Mouse (Mus musculus) mouse trophoblast stem cell (cell line): Measurements from ENCODE around the gene Nrxn2.

ENCODE experiments used
- in situ Hi-C, 2 experiments: fragments of 300-500 bp; cut with MseI, MboI; formaldehyde crosslinking; loops; 2 replicates in 1 of 2; 3 replicates in 1 of 2; pipeline ENCODE4 v1.15.1; 2025

Nrxn2 gene

DNA sequence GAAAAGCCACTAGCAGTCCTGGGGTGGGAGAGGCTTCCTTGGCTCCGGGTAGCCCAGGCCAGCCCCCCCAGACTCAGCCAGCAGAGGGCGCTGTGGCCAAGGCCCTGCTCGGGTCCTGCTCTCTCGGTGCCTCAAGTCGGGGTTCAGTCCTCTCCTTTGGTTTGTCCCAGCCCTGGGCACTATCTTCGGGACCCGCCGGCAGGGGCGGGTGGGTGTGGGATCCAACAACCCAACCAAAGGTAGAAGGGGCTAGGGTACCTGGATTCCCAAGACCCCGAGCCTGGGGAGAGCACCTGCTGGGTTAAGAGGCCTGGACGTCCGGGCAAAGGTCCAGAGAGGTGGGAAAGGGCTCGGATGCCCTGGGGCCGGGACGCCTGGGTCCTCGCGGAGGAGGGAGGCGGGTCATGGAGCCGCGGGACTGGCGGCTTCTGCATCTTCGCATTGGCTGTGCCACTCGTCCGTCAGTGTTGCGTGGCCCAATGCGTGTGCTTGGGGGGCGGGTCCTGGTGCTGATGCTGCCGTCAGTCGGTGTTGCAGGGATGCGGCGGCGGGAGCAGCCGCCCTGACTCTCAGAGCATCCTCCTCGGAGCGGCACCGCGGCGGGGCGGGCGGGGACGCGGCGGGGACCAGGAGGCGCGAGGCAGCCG, at the start of gene Nrxn2:
Gene Nrxn2, plus strand, starts transcription at position 499 of the 647 bp plus-strand sequence.
- in situ Hi-C loops: no loop called here

- in situ Hi-C loops: no loop called here
Measured at GRCm38 (mm10) chr19:6370175-6370574, 48.4 kb upstream of the Nrxn2 start.

DNA sequence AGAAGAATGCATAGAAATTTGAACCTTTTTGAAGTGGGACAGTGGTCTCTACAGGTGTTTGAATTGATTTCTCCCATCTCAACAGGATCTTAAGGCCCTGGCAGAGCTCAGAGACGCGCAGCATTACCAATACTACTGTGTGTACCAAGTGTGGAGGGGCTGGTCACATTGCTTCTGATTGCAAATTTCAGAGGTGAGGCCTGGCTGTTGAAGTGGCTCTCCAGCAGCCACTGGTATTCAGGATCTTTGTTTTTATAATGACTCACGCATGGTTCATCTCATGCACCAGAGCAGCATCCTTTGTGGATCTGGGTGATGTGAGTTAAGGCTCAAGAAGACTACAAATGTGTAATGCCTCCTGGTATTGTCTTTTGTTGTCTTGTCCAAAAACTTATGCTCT, 46.1 kb upstream of the Nrxn2 start:
- in situ Hi-C loops: no loop called here

DNA sequence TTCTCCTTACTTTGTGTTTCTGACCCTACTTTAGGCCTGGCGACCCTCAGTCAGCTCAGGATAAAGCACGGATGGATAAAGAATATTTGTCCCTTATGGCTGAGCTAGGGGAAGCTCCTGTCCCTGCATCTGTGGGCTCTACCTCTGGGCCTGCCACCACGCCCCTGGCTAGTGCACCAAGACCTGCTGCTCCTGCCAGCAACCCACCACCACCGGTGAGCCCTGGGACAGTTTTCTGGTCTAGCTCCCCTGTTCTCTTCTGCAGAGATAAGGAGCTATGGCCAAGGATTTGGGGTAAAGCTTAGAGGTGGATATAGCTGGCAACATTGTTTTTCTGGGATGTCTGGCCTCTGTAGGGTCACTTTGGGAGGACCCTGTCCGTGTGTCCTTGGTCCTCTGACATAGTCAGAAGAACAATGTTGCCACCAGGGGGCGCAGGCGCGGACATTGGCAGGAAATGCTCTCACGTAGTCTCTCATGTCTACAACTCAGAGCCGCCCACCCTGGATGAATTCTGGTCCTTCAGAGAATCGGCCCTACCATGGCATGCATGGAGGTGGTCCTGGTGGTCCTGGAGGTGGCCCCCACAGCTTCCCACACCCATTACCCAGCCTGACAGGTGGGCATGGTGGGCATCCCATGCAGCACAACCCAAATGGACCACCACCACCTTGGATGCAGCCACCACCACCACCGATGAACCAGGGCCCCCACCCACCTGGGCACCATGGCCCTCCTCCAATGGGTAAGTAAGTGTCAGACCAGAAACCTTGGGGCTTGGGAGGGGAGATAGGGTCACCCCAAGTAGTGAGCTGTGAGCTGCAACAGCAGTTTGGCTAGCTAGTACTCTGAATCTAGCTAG, 44.8 kb upstream of the Nrxn2 start:
- in situ Hi-C loops: no loop called here

GRCm38 (mm10) chr19:6374571-6374970, 44.0 kb upstream of the Nrxn2 start:
- in situ Hi-C loops: no loop called here

DNA sequence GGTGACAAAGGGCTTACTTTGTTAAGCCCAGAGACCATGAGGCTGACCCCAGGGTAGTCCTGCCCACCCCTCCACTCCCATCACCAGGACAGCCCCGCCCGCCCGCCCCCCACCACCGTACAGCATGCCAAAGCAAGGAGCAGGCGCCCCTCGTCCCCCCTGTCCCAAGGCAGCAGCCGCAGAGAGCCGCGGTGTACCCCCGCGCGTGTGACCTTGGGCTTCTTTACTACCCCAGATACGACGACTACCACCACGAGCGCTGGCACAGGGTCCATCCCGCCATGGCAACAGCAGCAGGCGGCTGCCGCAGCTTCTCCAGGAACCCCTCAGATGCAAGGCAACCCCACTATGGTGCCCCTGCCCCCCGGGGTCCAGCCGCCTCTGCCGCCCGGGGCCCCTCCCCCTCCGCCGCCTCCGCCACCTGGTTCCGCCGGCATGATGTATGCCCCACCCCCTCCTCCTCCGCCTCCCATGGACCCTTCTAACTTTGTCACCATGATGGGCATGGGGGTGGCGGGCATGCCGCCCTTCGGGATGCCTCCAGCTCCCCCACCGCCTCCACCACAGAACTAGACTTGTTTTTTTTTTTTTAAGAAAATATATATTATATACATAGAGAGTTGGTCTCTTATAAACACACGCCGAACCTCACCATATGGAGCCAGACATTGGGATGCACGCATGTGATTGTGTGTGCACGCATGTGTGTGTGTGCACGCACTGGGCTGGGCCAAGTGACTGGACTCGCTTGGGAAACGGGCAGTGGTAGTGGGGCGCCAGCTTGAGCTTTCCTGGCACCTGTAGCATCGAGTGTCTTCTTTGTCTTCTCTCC, 42.9 kb upstream of the Nrxn2 start:
- in situ Hi-C loops: no loop called here

- in situ Hi-C loops: no loop called here
Measured at GRCm38 (mm10) chr19:6376255-6376564, 42.3 kb upstream of the Nrxn2 start.

DNA sequence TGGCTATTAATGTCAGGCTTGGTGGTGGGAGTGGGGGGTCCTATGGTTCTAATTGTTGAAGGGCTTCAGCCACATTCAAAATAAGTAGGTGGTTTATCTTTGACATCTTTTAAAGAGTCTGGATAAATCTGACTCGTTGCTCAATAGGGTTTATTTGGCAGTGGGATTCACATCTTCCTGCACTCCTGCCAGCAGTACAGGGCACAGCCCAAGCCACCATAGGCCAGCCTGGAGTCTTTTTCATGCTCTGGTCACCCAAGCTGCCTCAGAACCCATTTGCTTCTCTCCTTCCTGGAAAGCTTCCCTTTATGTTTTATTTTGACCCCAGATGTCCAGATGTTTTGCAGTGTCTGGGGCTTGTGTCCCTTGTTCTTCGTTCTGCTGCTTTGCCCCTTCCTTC, 41.9 kb upstream of the Nrxn2 start:
- in situ Hi-C loops: no loop called here

DNA sequence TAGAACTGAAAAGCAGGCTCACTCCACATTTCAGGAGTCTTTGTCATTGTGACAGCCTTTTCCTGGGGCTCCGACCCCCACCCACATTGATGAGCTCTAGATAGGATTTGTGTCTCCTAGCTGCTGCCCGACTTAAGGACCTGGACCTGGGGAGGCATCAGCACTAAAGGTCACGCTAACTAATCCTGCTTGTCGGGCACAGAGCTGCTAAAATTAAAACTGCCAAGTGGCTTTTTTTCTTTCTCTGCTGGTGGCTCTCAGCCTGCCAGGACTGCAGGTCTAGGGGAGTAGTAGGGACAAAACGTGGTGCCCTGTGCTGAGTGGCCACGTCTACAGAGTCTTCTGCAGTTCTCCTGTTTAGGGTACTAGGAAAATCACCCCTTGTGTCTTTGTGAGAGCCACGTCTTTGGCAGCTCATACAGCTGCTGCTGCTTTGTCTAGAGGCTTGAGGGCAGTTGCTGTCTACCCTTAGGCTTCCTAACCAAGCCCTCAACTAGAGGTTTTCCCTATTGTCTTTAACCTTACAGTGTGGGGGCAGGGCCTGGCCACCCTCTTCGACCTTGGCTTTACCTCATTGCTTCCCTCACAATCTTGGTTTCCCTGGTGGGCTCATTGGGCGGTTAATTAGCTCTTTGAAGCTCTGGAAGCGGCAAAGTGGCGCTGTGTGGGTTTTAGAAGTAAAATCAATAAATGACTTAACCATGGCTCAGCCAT, 41.0 kb upstream of the Nrxn2 start:
- in situ Hi-C loops: no loop called here

GRCm38 (mm10) chr19:6380411-6381166, 37.9 kb upstream of the Nrxn2 start:
- in situ Hi-C loops: no loop called here

DNA sequence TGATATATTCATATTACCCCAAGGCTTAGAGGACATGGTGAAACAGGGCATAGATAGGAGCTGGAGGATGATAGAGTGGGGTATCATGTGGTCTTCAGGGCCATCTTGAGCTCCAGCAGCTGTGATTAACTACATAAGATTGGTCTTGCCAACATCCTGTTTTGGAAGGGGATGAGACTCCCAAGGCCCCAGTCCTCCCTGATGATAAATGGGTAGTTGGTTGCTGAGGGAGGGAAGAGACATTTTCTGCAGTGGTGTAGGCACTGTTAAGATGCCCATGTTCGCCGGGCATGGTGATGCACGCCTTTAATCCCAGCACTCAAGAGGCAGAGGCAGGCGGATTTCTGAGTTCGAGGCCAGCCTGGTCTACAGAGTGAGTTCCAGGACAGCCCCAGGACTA, 37.3 kb upstream of the Nrxn2 start:
- in situ Hi-C loops: no loop called here

- in situ Hi-C loops: no loop called here
Measured at GRCm38 (mm10) chr19:6382323-6382924, 36.1 kb upstream of the Nrxn2 start.

DNA sequence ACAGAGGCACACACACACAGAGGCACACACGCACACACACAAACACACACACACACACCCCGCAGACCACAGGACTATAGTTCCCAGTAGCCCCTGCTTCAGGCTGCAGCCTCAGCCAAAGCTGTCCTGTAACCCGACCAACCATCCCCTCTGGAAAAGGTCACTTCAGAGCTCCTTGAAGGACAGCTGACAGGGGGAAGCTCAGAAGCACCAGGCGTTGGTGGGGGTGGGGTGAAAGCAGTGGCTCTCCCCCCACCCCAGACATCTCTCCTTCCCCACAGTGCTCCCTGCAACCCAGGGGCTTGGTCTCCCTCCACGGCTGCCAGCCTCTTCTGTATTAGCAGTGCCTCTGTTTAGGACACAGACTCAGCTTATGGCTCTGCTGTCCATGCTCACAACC, 35.1 kb upstream of the Nrxn2 start:
- in situ Hi-C loops: no loop called here

GRCm38 (mm10) chr19:6384128-6384527, 34.4 kb upstream of the Nrxn2 start, which contains the start of gene Pygm:
Pygm (plus strand) TSS chr19:6384399.
- in situ Hi-C loops: no loop called here

DNA sequence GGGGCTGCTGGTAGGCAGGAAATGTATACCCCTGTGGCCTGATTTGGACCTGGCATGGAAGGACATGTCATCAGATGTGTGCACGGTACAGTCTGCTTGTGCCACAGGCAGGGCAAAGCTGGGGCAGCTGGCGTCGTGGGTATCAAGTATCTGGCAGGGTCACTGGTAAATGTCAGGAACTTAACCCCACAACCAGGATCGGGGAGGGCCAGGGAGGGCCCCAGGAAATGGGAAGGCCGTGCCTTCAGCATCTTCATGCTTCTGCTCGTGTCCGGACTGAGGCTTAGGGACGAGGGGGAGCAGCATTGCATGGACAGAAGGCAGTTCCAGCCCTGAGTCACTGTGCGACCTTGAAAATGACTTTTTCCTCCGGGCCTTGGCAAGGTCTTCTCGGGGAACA, 33.6 kb upstream of the Nrxn2 start:
- in situ Hi-C loops: no loop called here

DNA sequence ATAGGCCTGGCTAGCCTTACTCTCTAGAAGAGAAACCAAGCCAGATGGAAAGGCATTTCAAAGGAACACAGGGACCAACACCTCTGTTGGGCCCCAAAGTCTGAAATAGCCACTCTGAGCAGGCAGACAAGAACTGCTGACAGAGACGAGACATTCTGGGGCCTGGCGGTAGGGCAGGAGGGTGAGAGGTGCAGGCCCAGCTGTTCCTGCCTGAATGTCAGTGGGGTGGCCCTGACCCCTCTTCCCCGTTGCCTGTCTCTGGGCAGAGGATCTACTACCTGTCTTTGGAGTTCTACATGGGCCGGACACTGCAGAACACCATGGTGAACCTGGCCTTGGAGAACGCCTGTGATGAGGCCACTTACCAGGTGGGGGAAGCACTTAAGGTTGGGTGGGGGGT, 33.1 kb upstream of the Nrxn2 start:
- in situ Hi-C loops: no loop called here

DNA sequence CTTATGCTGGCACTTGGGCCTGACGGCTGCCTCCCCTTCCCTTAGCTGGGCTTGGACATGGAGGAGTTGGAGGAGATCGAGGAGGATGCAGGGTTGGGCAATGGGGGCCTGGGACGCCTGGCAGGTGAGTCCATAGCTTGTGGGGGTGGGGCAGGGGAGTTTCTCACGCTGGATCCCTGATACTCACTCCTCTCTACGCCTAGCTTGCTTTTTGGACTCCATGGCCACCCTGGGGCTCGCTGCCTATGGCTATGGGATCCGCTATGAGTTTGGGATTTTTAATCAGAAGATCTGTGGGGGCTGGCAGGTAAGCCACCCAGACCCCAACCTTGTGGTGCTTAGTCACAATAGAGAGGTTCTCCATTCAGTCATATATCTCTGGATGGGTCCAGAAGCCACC, 32.7 kb upstream of the Nrxn2 start:
- in situ Hi-C loops: no loop called here

- in situ Hi-C loops: no loop called here
Measured at GRCm38 (mm10) chr19:6386234-6386633, 32.3 kb upstream of the Nrxn2 start.

- in situ Hi-C loops: no loop called here
Measured at GRCm38 (mm10) chr19:6388006-6388405, 30.5 kb upstream of the Nrxn2 start.

GRCm38 (mm10) chr19:6389803-6390202, 28.7 kb upstream of the Nrxn2 start:
- in situ Hi-C loops: no loop called here

- in situ Hi-C loops: no loop called here
Measured at GRCm38 (mm10) chr19:6390251-6390650, 28.3 kb upstream of the Nrxn2 start.
